Mouse (Mus musculus) cerebellum, adult 2 months (tissue): ENCODE data around the gene Sugt1.

Source experiments
- CTCF ChIP-seq: fragments of 200-500 bp; IDR thresholded peaks from 2 replicates; pipeline ENCODE4 v1.5.1; 2011; ENCODE audit warnings: low read depth, mild to moderate bottlenecking, control low read depth, low read length, moderate library complexity, borderline replicate concordance; ENCODE audit not compliant: insufficient read depth
- POLR2A ChIP-seq: fragments of 200-500 bp; IDR thresholded peaks from 2 replicates; pipeline ENCODE4 v1.6.1; 2011; ENCODE audit warnings: low read length, control low read depth, borderline replicate concordance; ENCODE audit not compliant: insufficient read depth

DNA sequence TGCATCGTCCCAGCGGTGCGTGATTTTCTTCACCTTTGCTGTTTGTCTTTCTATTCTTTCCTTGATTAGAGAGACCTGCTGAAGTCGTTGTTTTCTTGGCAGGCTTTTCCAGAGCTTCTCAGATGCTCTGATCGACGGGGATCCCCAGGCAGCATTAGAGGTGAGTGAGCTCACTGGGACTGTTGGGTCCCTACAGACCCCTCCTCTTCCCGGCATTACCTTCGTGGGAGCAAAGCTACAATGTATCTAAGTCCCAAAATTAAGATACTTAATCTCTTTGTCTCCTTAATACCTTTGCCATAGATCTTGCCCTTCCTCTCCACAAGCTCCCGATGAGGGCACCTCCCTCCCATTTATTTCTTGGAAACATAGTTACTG lies 350 bp downstream of the Sugt1 start:
- TF ChIP-seq POLR2A (no peak), CTCF (no peak)
